Mouse (Mus musculus): ENCODE measurements around the gene Wars.

DNA sequence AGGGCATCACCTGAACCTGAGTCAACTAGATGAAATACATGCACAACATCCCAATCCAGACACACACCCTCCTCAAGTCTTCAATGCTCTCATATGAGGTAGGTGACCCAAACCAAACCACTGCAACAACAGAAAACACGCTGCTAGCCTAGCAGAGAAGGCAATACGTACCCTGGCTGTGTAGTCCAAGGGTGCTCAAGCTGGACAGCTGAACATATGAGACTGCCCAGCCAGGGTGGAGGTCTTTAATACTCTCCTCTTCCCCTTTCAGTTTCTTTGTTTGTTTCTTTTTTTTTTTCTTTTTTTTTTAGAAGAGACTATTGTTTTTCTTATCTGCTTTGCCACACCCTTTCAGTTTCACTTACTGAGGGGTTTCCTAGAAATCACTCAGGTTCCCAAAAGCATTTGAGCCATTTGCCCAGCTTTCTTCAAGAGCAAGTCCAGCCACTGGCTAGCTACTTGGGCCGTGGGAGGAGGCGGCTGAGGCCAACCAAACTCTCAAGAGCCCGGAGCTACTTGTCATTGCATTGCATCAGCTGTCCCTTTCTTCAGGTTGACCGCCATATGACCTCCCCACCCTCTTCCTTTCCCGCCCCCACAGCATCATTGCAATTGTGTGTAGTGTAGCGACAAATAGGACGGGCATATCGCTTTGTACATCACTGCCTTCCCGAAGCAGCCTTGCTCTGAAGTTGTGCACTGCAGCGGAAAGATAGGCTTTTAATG is 822 bp downstream of the Wars start, which contains the start of gene Wdr25:
- no peak for TF ChIP-seq CTCF (IDR thresholded peaks at IDR 0.05; ENCODE audit: low read depth)
- TF ChIP-seq EP300 (IDR thresholded peaks at IDR 0.05; ENCODE audit: low read depth), result no peak

All from liver, embryonic 14.5 days (tissue).